Mouse (Mus musculus) kidney, postnatal 0 days (tissue): ENCODE results near the gene Dnase2b. TPM values are rescaled to one million over a fixed set of nuclear protein-coding genes. Genes with fewer than 3 reads are reported as not detected.

ENCODE experiments used
- ATAC-seq: fragments of 200-750 bp; cut with Nextera tagmentation; replicated peaks from 2 replicates; pipeline ENCODE4 v1.8.0; 2017; ENCODE audit warnings: low read depth, moderate number of reproducible peaks, moderate TSS enrichment, moderate library complexity; ENCODE audit not compliant: low FRiP score
- DNase-seq: peaks from one replicate; pipeline ENCODE4 v3.0.0-alpha.2; 2016; ENCODE audit warnings: low spot score
- H3K27ac ChIP-seq: fragments of 300-500 bp; sonication (generic); 2 replicates; pipeline ENCODE4 v1.5.1; 2014; ENCODE audit warnings: mild to moderate bottlenecking
- H3K27me3 ChIP-seq: fragments of 300-500 bp; sonication (generic); 2 replicates; pipeline ENCODE4 v1.6.1; 2014; ENCODE audit warnings: low read length, mixed read lengths; ENCODE audit not compliant: insufficient read depth
- H3K36me3 ChIP-seq: fragments of 300-500 bp; sonication (generic); 2 replicates; pipeline ENCODE4 v1.6.1; 2014; ENCODE audit warnings: low read length, mixed read lengths; ENCODE audit not compliant: insufficient read depth
- H3K4me1 ChIP-seq: fragments of 300-500 bp; sonication (generic); replicated peaks from 2 replicates; pipeline ENCODE4 v1.6.1; 2014; ENCODE audit warnings: antibody characterized with exemption, low read length, mixed read lengths; ENCODE audit not compliant: insufficient read depth
- H3K4me2 ChIP-seq: fragments of 300-500 bp; sonication (generic); 2 replicates; pipeline ENCODE4 v1.6.1; 2014; ENCODE audit warnings: mild to moderate bottlenecking, low read length, moderate library complexity, mixed read lengths
- H3K4me3 ChIP-seq: fragments of 300-500 bp; sonication (generic); replicated peaks from 2 replicates; pipeline ENCODE4 v1.5.1; 2014; ENCODE audit warnings: low read depth, low read length
- H3K9ac ChIP-seq: fragments of 300-500 bp; sonication (generic); 2 replicates; pipeline ENCODE4 v1.6.1; 2014; ENCODE audit warnings: low read depth, low read length
- H3K9me3 ChIP-seq: fragments of 300-500 bp; sonication (generic); replicated peaks from 2 replicates; pipeline ENCODE4 v1.6.1; 2016; ENCODE audit warnings: low read length, inconsistent platforms, mixed read lengths
- CTCF ChIP-seq: IDR thresholded peaks from 2 replicates; pipeline ENCODE4 v1.5.1; 2016; ENCODE audit warnings: antibody characterized with exemption, low read depth, mild to moderate bottlenecking, moderate library complexity
- WGBS: fragments of 180-500 bp; shearing (Covaris S2); extraction: QIAGEN DNeasy Blood & Tissue Kit; methylation state at CpG from one replicate; pipeline ENCODE4 v1.1.7; 2014; 5-methylcytosine and 5-hydroxymethylcytosine counted together
- polyA plus RNA-seq: library from polyadenylated mRNA; unstranded; fragments of >200 nt; fragmentation: Nextera tagmentation; extraction: Ambion mirVana; gene quantifications from 2 replicates; pipeline ENCODE4 v1.2.1, GENCODE M21; 2015

Gene Dnase2b
- polyA plus RNA-seq, 1 experiment from 2014 or later: not detected

DNA sequence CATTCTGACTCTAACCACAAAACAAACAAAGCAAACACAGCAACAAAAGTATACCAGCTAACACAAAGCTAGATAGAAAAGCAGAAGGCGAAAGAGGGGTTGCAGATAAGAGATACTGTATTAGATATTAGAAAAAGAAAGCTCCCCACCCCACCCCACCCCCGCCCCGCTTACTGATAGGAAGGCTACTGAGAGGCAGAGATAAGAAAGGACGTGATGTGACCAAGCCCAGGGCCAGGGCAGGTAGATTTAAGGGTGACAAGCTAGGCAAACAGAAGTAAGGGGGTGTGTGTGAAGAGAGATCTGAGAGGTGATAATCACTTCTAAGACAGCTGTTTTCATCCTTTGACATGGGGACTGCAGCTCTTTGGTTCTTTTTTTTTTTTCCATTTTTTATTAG lies 3.0 kb upstream of the Dnase2b start:
- H3K27me3 ChIP-seq: no peaks in the 10 kb centered on the region
- no peak for ATAC-seq

DNA sequence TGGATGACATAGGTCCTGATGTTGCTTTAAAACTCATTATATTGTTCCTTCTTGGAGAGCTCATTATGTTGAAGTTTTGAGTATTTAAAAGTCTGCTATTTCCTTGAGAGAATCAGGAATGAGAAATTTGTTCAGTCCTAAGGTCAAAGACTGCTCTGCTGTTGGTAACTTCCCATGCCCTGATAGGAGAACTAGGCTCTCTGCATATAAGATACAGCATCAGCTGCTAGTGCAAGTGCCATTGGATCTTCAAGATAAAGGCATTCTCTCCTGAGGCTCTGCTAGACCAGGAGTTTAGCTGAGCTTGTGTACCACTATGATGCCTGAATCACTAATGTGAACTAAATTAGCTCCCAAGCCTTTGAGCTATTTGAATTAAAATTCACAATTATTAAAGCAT lies 2.5 kb upstream of the Dnase2b start:
- Histone ChIP-seq H3K4me2 (no peak overlapping the region), H3K27me3 (no peaks in the 10 kb centered on the region), H3K27ac (no peak overlapping the region), H3K4me1 (no peaks in the 10 kb centered on the region), H3K9me3 (no peaks in the 10 kb centered on the region; the same call in 1 of the 2 replicates), H3K36me3 (no peaks in the 10 kb centered on the region), H3K4me3 (no peak overlapping the region), H3K9ac (no peak overlapping the region)
- no peak for TF ChIP-seq CTCF
- ATAC-seq (no peak), DNase-seq (no peak)

More for the DNA sequence above, 3.0 kb upstream of the Dnase2b start:
- DNase-seq: no peak
- H3K4me2 ChIP-seq: no peak overlapping the region
- H3K9ac ChIP-seq: no peak overlapping the region
- H3K27ac ChIP-seq: no peak overlapping the region
- WGBS: 86% methylated on average over 4 of the region's 4 CpGs
- no peaks in the 10 kb centered on the region; the same call in 1 of the 2 replicates for H3K9me3 ChIP-seq
- no peak for TF ChIP-seq CTCF
- H3K4me1 ChIP-seq: no peaks in the 10 kb centered on the region
- H3K4me3 ChIP-seq: no peak overlapping the region
- H3K36me3 ChIP-seq: no peaks in the 10 kb centered on the region

DNA sequence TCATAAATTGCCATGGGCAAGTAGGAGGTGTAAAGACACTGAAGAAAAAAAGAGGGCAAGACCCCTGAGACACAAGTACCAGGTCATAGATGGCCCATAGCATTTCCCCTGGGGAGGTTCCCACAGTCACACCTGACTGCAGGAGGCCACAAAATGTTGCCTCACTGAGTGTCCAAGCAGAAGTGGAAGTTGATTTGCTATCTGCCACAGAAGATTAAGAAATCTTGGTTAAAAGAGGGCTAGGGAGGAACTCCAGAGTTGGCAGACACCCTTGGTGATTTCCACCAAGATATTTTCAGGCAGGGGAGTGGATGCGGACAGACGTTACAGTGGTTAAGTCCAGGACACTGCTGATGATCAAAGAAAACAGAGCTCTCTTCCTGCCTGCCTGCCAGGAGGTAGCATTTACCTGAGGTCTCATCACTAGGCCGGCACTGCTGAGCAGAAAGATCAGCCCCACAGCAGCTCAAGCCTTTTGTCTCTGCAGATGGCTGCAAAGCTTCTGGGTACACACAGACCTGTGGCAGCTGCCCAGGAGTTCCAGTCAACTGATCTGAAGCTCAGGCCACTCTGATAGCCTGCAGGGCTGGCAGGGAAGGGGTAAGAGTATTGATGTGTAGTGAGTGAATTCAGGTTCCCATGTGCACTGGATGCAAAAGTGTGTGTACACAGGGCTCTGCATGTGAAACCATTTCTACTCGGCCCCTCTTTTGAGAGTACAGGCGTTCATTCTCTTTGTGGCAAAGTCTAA lies 1.3 kb upstream of the Dnase2b start:
- 60% methylated on average over 5 of the region's 5 CpGs for WGBS
- no peak overlapping the region for H3K4me3 ChIP-seq
- H3K9ac ChIP-seq: no peak overlapping the region
- H3K27ac ChIP-seq: no peak overlapping the region
- no peaks in the 10 kb centered on the region for H3K4me1 ChIP-seq
- no peaks in the 10 kb centered on the region for H3K27me3 ChIP-seq
- no peaks in the 10 kb centered on the region for H3K36me3 ChIP-seq
- no peaks in the 10 kb centered on the region; the same call in 1 of the 2 replicates for H3K9me3 ChIP-seq
- DNase-seq: no peak
- TF ChIP-seq CTCF: no peak
- no peak for ATAC-seq
- H3K4me2 ChIP-seq: no peak overlapping the region

DNA sequence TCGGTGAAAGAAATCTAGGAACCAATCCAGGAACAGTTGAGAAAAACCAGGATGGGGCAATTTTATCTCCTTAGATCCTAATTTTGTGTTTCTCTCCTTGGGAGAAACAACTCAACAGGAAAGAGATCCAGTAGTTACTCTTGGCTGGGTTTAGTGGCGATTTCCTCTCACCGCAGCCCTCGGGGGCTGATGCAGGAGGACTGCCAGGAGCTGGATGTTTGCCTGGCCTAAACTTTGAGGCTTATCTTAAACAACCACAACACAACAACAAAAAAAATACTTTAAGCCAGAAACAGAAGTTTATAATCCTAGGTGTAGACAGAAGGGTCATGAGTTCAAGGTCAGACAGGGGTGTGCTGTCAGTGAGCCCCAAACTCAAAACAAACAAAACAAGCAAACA lies 3.6 kb downstream of the Dnase2b start:
- Histone ChIP-seq H3K9me3 (no peaks in the 10 kb centered on the region), H3K4me2 (no peak overlapping the region), H3K4me1 (no peaks in the 10 kb centered on the region), H3K36me3 (no peaks in the 10 kb centered on the region), H3K4me3 (no peak overlapping the region), H3K27ac (no peak overlapping the region), H3K9ac (no peak overlapping the region), H3K27me3 (no peaks in the 10 kb centered on the region)
- ATAC-seq (no peak), DNase-seq (no peak)
- 51% methylated on average over 4 of the region's 4 CpGs for WGBS
- TF ChIP-seq CTCF: no peak

DNA sequence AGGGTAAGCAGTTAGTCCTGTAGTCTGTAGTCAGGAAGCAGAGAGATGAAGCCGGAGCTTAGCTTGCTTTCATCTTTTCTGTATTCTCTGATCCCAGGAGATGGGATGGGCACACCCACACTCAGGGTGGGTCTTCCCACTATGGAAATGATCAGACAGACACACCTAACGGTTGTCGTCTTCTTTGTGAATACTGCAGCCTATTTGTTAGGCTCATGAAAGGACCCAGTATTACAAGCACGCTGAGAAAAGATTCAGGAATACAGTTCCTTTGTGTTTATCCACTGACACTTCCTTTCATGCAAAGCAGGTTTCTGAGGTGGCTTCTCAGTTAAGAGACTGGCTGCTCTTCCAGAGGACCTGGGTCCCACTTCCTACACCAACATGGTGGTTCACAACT lies 4.1 kb downstream of the Dnase2b start:
- ATAC-seq: no peak
- H3K4me3 ChIP-seq: no peak overlapping the region
- H3K4me1 ChIP-seq: no peaks in the 10 kb centered on the region
- H3K27me3 ChIP-seq: no peaks in the 10 kb centered on the region
- no peaks in the 10 kb centered on the region for H3K9me3 ChIP-seq
- WGBS: 81% methylated on average over 4 of the region's 4 CpGs
- no peak overlapping the region for H3K4me2 ChIP-seq
- no peak overlapping the region for H3K9ac ChIP-seq
- no peak for DNase-seq
- H3K27ac ChIP-seq: no peak overlapping the region
- TF ChIP-seq CTCF: no peak
- no peaks in the 10 kb centered on the region for H3K36me3 ChIP-seq

DNA sequence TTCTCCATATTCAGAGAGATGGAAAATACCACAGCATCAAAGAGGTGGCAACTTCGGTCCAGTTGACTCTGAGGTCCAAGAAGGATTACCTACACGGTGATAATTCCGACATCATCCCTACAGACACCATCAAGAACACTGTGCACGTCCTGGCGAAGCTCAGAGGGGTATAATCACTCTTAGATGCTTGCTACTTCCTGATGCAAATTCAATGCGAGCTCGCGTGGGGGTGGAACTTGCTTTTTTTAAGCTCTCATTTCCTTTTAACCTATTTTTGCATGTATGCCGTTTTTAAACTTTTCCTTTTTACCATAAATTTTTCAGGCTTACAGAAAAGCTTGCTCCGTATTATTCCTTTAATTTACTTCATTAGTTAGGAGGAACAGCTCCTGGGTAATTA lies 5.1 kb downstream of the Dnase2b start:
- H3K9me3 ChIP-seq: no peaks in the 10 kb centered on the region
- no peak for TF ChIP-seq CTCF
- no peak for ATAC-seq
- WGBS: 76% methylated on average over 10 of the region's 10 CpGs
- H3K36me3 ChIP-seq: no peaks in the 10 kb centered on the region
- no peak overlapping the region for H3K27ac ChIP-seq
- H3K4me2 ChIP-seq: no peak overlapping the region
- no peaks in the 10 kb centered on the region for H3K27me3 ChIP-seq
- H3K9ac ChIP-seq: no peak overlapping the region
- DNase-seq: no peak
- no peak overlapping the region for H3K4me3 ChIP-seq
- H3K4me1 ChIP-seq: no peaks in the 10 kb centered on the region

DNA sequence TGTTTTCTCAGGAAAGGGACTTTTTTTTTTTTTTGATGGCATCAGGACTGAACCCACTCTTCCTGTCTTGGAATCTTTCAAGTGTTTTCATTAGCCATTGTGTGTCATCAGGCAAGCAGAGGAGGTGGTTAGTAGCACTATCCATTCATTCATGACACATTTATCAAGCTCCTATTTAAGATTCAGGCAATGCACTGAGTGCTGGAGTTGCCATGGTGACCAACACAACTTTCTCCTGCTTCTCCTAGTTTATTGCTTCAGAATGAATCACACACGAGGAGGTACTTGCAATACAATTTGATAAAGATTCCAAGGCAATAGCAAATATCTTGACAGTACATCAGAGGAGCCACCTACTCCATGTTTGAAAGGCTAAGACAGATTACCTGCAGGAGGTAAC lies 8.0 kb downstream of the Dnase2b start:
- no peak for ATAC-seq
- H3K4me3 ChIP-seq: no peak overlapping the region
- no peaks in the 10 kb centered on the region for H3K4me1 ChIP-seq
- H3K27ac ChIP-seq: no peak overlapping the region
- no peak for TF ChIP-seq CTCF
- H3K36me3 ChIP-seq: no peaks in the 10 kb centered on the region
- 13% methylated on average over 1 of the region's 1 CpGs for WGBS
- H3K4me2 ChIP-seq: no peak overlapping the region
- no peak overlapping the region for H3K9ac ChIP-seq
- no peaks in the 10 kb centered on the region for H3K27me3 ChIP-seq
- no peak for DNase-seq
- H3K9me3 ChIP-seq: no peaks in the 10 kb centered on the region
